Mouse (Mus musculus) MEL (cell line): ENCODE results near the gene Dhx40.

Experiments
- EP300 ChIP-seq, 2 experiments: IDR thresholded peaks; 2 replicates each; pipeline ENCODE4 v1.6.1; 2011; ENCODE audit warnings: improper control_type of control experiment in 2 of 2, low read length in 2 of 2, low read depth in 1 of 2, mild to moderate bottlenecking in 1 of 2
- POLR2A ChIP-seq, 2 experiments: IDR thresholded peaks; 2 replicates each; pipeline ENCODE4 v1.6.1; 2011 to 2012; ENCODE audit warnings: low read length in 2 of 2, mild to moderate bottlenecking in 2 of 2, control low read depth in 1 of 2, improper control_type of control experiment in 1 of 2, low read depth in 1 of 2, moderate library complexity in 1 of 2; ENCODE audit not compliant: control insufficient read depth in 1 of 2, insufficient read depth in 1 of 2, poor library complexity in 1 of 2

- TF ChIP-seq POLR2A (IDR thresholded peaks at IDR 0.05; ENCODE audit: control insufficient read depth in 1 of 2, insufficient read depth in 1 of 2, low read depth in 1 of 2, low read length in 2 of 2, poor library complexity in 1 of 2) (no peak), EP300 (IDR thresholded peaks at IDR 0.05; ENCODE audit: low read depth in 1 of 2, low read length in 2 of 2) (no peak)
Measured at GRCm38 (mm10) chr11:86855639-86856425, 48.3 kb upstream of the Dhx40 start.
